Mouse (Mus musculus): Measurements from ENCODE around the gene Lrrk2.
"Not testable (repeated sequence)": the region's sequence is repeated elsewhere in the genome, so short reads cannot be mapped to it uniquely, and the experiment has no call there.

The Lrrk2 gene

DNA sequence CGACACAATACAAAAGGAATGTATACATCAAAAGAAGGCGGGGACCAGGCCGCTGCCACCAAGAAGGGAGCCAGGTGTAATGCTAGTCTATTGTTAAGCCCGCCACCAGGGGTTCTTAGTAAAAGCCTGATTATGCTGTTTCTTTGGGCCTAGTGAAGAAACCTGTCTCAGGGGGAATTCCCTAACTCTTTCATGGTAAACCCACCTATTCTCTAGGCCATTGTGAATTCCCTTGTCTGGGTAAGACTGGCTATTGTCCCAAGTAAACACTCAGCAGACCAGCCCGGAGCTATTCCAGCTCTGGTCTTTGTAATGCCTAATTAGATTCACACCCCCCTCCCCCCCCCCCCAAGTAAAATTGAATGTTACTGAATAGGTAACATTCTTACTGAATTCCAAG is 191.2 kb downstream of the Lrrk2 start:
- not testable (repeated sequence) for DNase-seq

Data from cerebellum, postnatal 36 days (tissue).